Mouse (Mus musculus): ENCODE measurements at regions not wholly inside any gene's neighbourhood (a gene's known extent, or its start where the extent isn't known, plus 50 kb on each side); places are given as distances from the start of the nearest gene placed in this dataset.

GRCm38 (mm10) chr13:28628751-28629150 lies 324.8 kb downstream of the Sox4 start:
- no peak overlapping the region for H3K9ac ChIP-seq (ENCODE audit: low read depth, low read length)
- no peaks in the 10 kb centered on the region for H3K27me3 ChIP-seq (ENCODE audit: control insufficient read depth, insufficient read depth, low read length)
- 37% methylated on average over 8 of the region's 8 CpGs for WGBS
- no peaks in the 10 kb centered on the region for H3K9me3 ChIP-seq (ENCODE audit: control insufficient read depth, low read length)
- H3K36me3 ChIP-seq (ENCODE audit: control insufficient read depth, insufficient read depth, low read length) = no peaks in the 10 kb centered on the region
- H3K4me3 ChIP-seq (ENCODE audit: low read length) = no peak overlapping the region
- peak overlapping the region; percentile 1; the same call in 1 of the 2 replicates for H3K27ac ChIP-seq (ENCODE audit: low read depth, low read length)
- no peak overlapping the region for H3K4me2 ChIP-seq (replicated peaks; ENCODE audit: low read depth, low read length)
- no peak for ATAC-seq (ENCODE audit: low FRiP score, low TSS enrichment)
- H3K4me1 ChIP-seq (ENCODE audit: control insufficient read depth, insufficient read depth, low read length) = peaks cover 29% of the 10 kb centered on the region

DNA sequence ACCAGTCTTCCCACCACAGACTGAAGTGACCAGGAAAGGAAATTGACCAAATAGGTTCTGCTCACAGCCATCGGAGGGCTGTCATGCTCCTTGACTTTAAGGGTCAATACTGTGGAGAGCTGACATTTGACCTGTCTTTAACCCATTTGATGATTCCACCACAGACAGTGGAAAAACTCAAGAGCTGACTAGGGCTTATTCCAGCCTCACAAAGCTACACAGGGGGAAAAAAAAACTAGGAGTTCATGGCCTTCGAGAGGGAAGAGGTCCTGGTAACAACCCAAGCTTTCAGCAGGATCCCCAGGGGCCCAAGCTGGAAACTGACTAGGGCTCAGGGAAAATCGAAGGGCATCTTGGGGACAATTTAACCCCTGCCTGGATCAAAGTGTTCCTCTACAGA lies 334.6 kb downstream of the Sox4 start:
- no peak for ATAC-seq (ENCODE audit: low FRiP score, low TSS enrichment)
- no peak overlapping the region for H3K9ac ChIP-seq (ENCODE audit: low read depth, low read length)
- no peak overlapping the region for H3K27ac ChIP-seq (ENCODE audit: low read depth, low read length)
- 3% methylated on average over 3 of the region's 3 CpGs for WGBS
- H3K36me3 ChIP-seq (ENCODE audit: control insufficient read depth, insufficient read depth, low read length) = no peaks in the 10 kb centered on the region
- no peaks in the 10 kb centered on the region for H3K9me3 ChIP-seq (ENCODE audit: control insufficient read depth, low read length)
- no peak overlapping the region for H3K4me3 ChIP-seq (ENCODE audit: low read length)
- H3K27me3 ChIP-seq (ENCODE audit: control insufficient read depth, insufficient read depth, low read length) = no peaks in the 10 kb centered on the region
- H3K4me1 ChIP-seq (ENCODE audit: control insufficient read depth, insufficient read depth, low read length) = no peaks in the 10 kb centered on the region
- no peak overlapping the region for H3K4me2 ChIP-seq (replicated peaks; ENCODE audit: low read depth, low read length)

DNA sequence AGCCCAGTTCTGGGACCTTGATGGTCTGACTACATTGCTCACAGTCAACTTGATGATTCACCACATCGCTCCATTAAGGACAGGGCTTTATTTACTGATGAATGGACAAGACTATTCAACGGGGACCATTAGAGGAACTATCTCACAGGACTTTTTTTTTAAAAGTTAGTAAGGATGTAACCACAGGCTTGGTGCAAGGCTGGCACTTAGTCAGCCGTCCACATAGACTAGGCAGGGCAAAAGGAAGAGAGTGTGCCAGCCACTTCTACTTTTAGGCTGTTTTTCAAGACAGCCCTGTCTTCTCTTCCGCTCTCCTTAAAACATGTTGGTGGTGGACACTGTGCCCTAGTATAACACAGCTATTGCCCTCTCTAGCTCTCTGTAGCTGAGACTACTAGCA lies 336.0 kb downstream of the Sox4 start:
- H3K27me3 ChIP-seq (ENCODE audit: control insufficient read depth, insufficient read depth, low read length) = no peaks in the 10 kb centered on the region
- no peaks in the 10 kb centered on the region for H3K9me3 ChIP-seq (ENCODE audit: control insufficient read depth, low read length)
- ATAC-seq (ENCODE audit: low FRiP score, low TSS enrichment) = no peak
- H3K4me3 ChIP-seq (ENCODE audit: low read length) = no peak overlapping the region
- H3K4me1 ChIP-seq (ENCODE audit: control insufficient read depth, insufficient read depth, low read length) = no peaks in the 10 kb centered on the region
- no peak overlapping the region for H3K27ac ChIP-seq (ENCODE audit: low read depth, low read length)
- H3K36me3 ChIP-seq (ENCODE audit: control insufficient read depth, insufficient read depth, low read length) = no peaks in the 10 kb centered on the region
- 93% methylated on average over 4 of the region's 4 CpGs for WGBS
- no peak overlapping the region for H3K9ac ChIP-seq (ENCODE audit: low read depth, low read length)
- H3K4me2 ChIP-seq (replicated peaks; ENCODE audit: low read depth, low read length) = no peak overlapping the region

- Histone ChIP-seq H3K27ac (ENCODE audit: low read depth, low read length) (no peak overlapping the region), H3K4me2 (replicated peaks; ENCODE audit: low read depth, low read length) (no peak overlapping the region), H3K9me3 (ENCODE audit: control insufficient read depth, low read length) (no peaks in the 10 kb centered on the region), H3K9ac (ENCODE audit: low read depth, low read length) (no peak overlapping the region), H3K27me3 (ENCODE audit: control insufficient read depth, insufficient read depth, low read length) (no peaks in the 10 kb centered on the region), H3K36me3 (ENCODE audit: control insufficient read depth, insufficient read depth, low read length) (no peaks in the 10 kb centered on the region), H3K4me1 (ENCODE audit: control insufficient read depth, insufficient read depth, low read length) (no peaks in the 10 kb centered on the region), H3K4me3 (ENCODE audit: low read length) (no peak overlapping the region)
- ATAC-seq (ENCODE audit: low FRiP score, low TSS enrichment) = no peak
- WGBS = 89% methylated on average over 9 of the region's 9 CpGs
These were observed 336.7 kb downstream of the Sox4 start for GRCm38 (mm10) chr13:28616645-28617381.

- Histone ChIP-seq H3K27ac (ENCODE audit: low read depth, low read length) (peak overlapping the region; percentile 56; the same call in 1 of the 2 replicates), H3K4me2 (replicated peaks; ENCODE audit: low read depth, low read length) (no peak overlapping the region)
- ATAC-seq (ENCODE audit: low FRiP score, low TSS enrichment) = no peak
These were observed 345.9 kb downstream of the Sox4 start for GRCm38 (mm10) chr13:28607551-28608114.

DNA sequence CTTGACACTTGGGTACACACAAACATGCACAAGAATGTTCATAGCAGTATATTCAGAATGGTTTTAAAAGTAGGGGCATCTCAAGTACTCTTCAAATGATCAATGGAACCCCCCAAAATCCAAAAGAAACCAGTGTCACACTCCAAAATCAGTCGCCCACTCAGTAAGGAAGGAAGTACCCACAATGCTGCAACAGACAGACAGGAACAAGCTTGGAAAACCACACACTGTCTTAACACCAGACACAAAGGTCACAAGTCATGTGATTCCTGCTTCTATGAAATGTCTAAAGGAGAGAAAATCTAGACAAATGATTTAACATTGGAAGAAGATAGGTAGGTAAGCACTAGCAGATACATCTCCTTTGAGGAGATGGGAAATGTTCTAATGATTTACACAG lies 346.9 kb downstream of the Sox4 start:
- ATAC-seq (ENCODE audit: low FRiP score, low TSS enrichment) = no peak
- WGBS = 79% methylated on average over 1 of the region's 1 CpGs
- no peak overlapping the region for H3K27ac ChIP-seq (ENCODE audit: low read depth, low read length)

More at GRCm38 (mm10) chr13:28607551-28608114, 345.9 kb downstream of the Sox4 start:
- no peaks in the 10 kb centered on the region for H3K36me3 ChIP-seq (ENCODE audit: control insufficient read depth, insufficient read depth, low read length)
- no peaks in the 10 kb centered on the region for H3K9me3 ChIP-seq (ENCODE audit: control insufficient read depth, low read length)
- H3K4me1 ChIP-seq (ENCODE audit: control insufficient read depth, insufficient read depth, low read length) = 0 out of 2 replicates have a peak, but pooled peaks cover 6% of the 10 kb centered on the region
- H3K27me3 ChIP-seq (ENCODE audit: control insufficient read depth, insufficient read depth, low read length) = no peaks in the 10 kb centered on the region
- 49% methylated on average over 6 of the region's 6 CpGs for WGBS
- H3K9ac ChIP-seq (ENCODE audit: low read depth, low read length) = no peak overlapping the region
- no peak overlapping the region for H3K4me3 ChIP-seq (ENCODE audit: low read length)

DNA sequence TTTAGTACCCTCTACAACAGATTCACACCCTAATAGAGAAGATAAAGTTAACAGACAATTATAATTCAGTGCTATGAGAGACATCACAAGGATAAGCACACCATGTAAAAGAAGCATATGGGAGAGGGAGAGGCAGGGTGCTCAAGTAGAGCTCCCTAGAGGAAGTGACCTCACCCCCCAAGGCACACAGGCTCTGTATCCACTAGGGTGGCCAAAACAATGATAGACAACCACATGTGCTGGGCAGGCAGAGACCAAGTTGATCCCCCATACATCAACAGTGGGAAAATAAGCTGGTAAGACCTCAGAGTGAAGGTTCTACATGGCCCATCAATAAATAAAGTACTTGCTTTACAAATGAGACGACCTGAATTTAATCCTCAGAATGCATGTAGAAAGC lies 347.7 kb downstream of the Sox4 start:
- Histone ChIP-seq H3K9ac (ENCODE audit: low read depth, low read length) (no peak overlapping the region), H3K27ac (ENCODE audit: low read depth, low read length) (no peak overlapping the region), H3K27me3 (ENCODE audit: control insufficient read depth, insufficient read depth, low read length) (no peaks in the 10 kb centered on the region), H3K36me3 (ENCODE audit: control insufficient read depth, insufficient read depth, low read length) (no peaks in the 10 kb centered on the region), H3K4me3 (ENCODE audit: low read length) (no peak overlapping the region), H3K4me2 (replicated peaks; ENCODE audit: low read depth, low read length) (no peak overlapping the region), H3K4me1 (ENCODE audit: control insufficient read depth, insufficient read depth, low read length) (0 out of 2 replicates have a peak, but pooled peaks cover 6% of the 10 kb centered on the region), H3K9me3 (ENCODE audit: control insufficient read depth, low read length) (no peaks in the 10 kb centered on the region)
- no peak for ATAC-seq (ENCODE audit: low FRiP score, low TSS enrichment)
- 71% methylated on average over 1 of the region's 1 CpGs for WGBS

More for the DNA sequence above, 346.9 kb downstream of the Sox4 start:
- H3K4me2 ChIP-seq (replicated peaks; ENCODE audit: low read depth, low read length) = no peak overlapping the region
- no peaks in the 10 kb centered on the region for H3K9me3 ChIP-seq (ENCODE audit: control insufficient read depth, low read length)
- H3K36me3 ChIP-seq (ENCODE audit: control insufficient read depth, insufficient read depth, low read length) = no peaks in the 10 kb centered on the region
- no peaks in the 10 kb centered on the region for H3K27me3 ChIP-seq (ENCODE audit: control insufficient read depth, insufficient read depth, low read length)
- H3K4me3 ChIP-seq (ENCODE audit: low read length) = no peak overlapping the region
- H3K4me1 ChIP-seq (ENCODE audit: control insufficient read depth, insufficient read depth, low read length) = 0 out of 2 replicates have a peak, but pooled peaks cover 6% of the 10 kb centered on the region
- no peak overlapping the region for H3K9ac ChIP-seq (ENCODE audit: low read depth, low read length)

DNA sequence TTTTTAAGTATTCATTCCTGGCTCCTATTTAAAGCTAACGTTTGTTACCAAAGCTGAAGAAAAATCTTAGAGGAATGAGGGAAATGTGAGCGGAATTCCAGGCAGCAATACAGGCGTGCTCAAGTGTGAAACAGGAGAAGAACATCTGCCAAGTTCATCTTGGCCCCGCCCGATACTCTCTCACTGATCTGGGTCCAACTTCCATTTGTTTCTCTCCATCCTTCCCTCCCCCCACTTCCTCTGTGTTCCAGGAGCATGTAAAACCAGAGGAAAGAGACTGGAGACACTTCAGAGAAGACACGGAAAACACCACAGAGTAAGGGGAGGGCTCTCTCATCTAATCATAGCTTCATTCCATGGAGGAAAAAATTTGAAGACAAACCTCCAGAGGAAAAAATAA lies 346.7 kb downstream of the Gm11361 start:
- no peak overlapping the region for H3K4me3 ChIP-seq (ENCODE audit: low read length)
- 20% methylated on average over 6 of the region's 6 CpGs for WGBS
- no peaks in the 10 kb centered on the region for H3K9me3 ChIP-seq (ENCODE audit: control insufficient read depth, low read length)
- no peaks in the 10 kb centered on the region for H3K36me3 ChIP-seq (ENCODE audit: control insufficient read depth, insufficient read depth, low read length)
- H3K4me1 ChIP-seq (ENCODE audit: control insufficient read depth, insufficient read depth, low read length) = 0 out of 2 replicates have a peak, but pooled peaks cover 8% of the 10 kb centered on the region
- no peak overlapping the region for H3K4me2 ChIP-seq (replicated peaks; ENCODE audit: low read depth, low read length)
- H3K27ac ChIP-seq (ENCODE audit: low read depth, low read length) = no peak overlapping the region
- no peaks in the 10 kb centered on the region for H3K27me3 ChIP-seq (ENCODE audit: control insufficient read depth, insufficient read depth, low read length)
- no peak overlapping the region for H3K9ac ChIP-seq (ENCODE audit: low read depth, low read length)
- peak; percentile 32; the same call in 1 of the 2 replicates for ATAC-seq (ENCODE audit: low FRiP score, low TSS enrichment)

DNA sequence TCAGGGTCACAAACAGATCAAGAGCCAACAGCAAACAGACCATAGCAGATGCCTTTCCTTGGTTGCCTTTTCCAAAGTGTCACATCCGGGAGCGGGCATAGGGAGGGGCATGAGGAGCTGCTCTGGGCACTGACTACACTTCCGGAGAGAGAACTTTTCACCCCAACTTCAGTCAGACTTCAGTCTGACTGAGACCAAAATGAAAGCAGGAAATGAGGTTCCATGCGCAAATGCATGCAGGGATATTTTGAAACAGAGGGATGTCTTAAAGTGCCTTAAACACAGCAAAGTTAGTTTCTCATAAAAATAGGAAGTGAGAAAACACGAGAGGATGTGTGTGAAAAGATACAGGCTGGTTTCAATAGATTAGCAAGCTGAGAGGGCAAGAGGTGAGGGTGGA lies 343.5 kb downstream of the Gm11361 start:
- ATAC-seq (ENCODE audit: low FRiP score, low TSS enrichment) = no peak
- WGBS = 49% methylated on average over 5 of the region's 5 CpGs
- Histone ChIP-seq H3K9me3 (ENCODE audit: control insufficient read depth, low read length) (no peaks in the 10 kb centered on the region), H3K4me2 (replicated peaks; ENCODE audit: low read depth, low read length) (no peak overlapping the region), H3K4me3 (ENCODE audit: low read length) (no peak overlapping the region), H3K4me1 (ENCODE audit: control insufficient read depth, insufficient read depth, low read length) (0 out of 2 replicates have a peak, but pooled peaks cover 8% of the 10 kb centered on the region), H3K27ac (ENCODE audit: low read depth, low read length) (peak overlapping the region; percentile 12; the same call in 1 of the 2 replicates), H3K27me3 (ENCODE audit: control insufficient read depth, insufficient read depth, low read length) (no peaks in the 10 kb centered on the region), H3K9ac (ENCODE audit: low read depth, low read length) (no peak overlapping the region), H3K36me3 (ENCODE audit: control insufficient read depth, insufficient read depth, low read length) (no peaks in the 10 kb centered on the region)
